Mouse (Mus musculus) CH12.LX (cell line): ENCODE results near the gene Lyl1. TPM values are rescaled to one million over a fixed set of nuclear protein-coding genes. Genes with fewer than 3 reads are reported as not detected.

Source experiments
- DNase-seq: peaks from one replicate; pipeline ENCODE4 v3.0.0-alpha.2; 2013; ENCODE audit errors: extremely low read depth
- H3K27ac ChIP-seq: 2 replicates; pipeline ENCODE4 v1.5.1; 2012; ENCODE audit warnings: low read depth, mild to moderate bottlenecking, control low read depth, moderate library complexity; ENCODE audit not compliant: insufficient read depth
- H3K27me3 ChIP-seq: replicated peaks from 2 replicates; pipeline ENCODE3; 2012; ENCODE audit warnings: inconsistent platforms
- H3K36me3 ChIP-seq, 2 experiments: replicated peaks in 1 of 2; 2 replicates each; pipeline versions ENCODE3 to v1.6.1; 2012; ENCODE audit warnings: inconsistent platforms in 1 of 2, low read length in 1 of 2, mild to moderate bottlenecking in 1 of 2, mixed read lengths in 1 of 2, moderate library complexity in 1 of 2; ENCODE audit not compliant: control insufficient read depth in 1 of 2, insufficient read depth in 1 of 2
- H3K4me1 ChIP-seq, 2 experiments: 2 replicates each; pipeline ENCODE4 v1.6.1; 2012; ENCODE audit warnings: inconsistent platforms in 1 of 2, moderate library complexity in 1 of 2; ENCODE audit not compliant: insufficient read depth in 2 of 2, control insufficient read depth in 1 of 2
- H3K4me2 ChIP-seq: 2 replicates; pipeline ENCODE4 v1.6.1; 2012; ENCODE audit warnings: low read depth, mild to moderate bottlenecking, control low read depth; ENCODE audit not compliant: poor library complexity, insufficient read depth, severe bottlenecking
- H3K4me3 ChIP-seq, 3 experiments: fragments of 150-350 bp in 1 of 3; sonication (generic) in 1 of 3; replicated peaks in 1 of 3; 2 replicates each; pipeline versions ENCODE3 to v1.5.1; 2011 to 2012; ENCODE audit warnings: low read depth in 2 of 3, low read length in 2 of 3, mild to moderate bottlenecking in 2 of 3, moderate library complexity in 2 of 3, control low read depth in 1 of 3, improper control_type of control experiment in 1 of 3, inconsistent platforms in 1 of 3, mixed read lengths in 1 of 3; ENCODE audit not compliant: poor library complexity in 1 of 3
- H3K79me2 ChIP-seq: replicated peaks from 2 replicates; pipeline ENCODE4 v1.6.1; 2012; ENCODE audit warnings: mild to moderate bottlenecking, moderate library complexity; ENCODE audit not compliant: control insufficient read depth, poor library complexity, insufficient read depth, severe bottlenecking; ENCODE audit errors: extremely low read depth
- H3K9ac ChIP-seq: 2 replicates; pipeline ENCODE4 v1.6.1; 2012; ENCODE audit warnings: low read depth, mild to moderate bottlenecking, control low read depth, moderate library complexity; ENCODE audit not compliant: insufficient read depth
- H3K9me3 ChIP-seq: replicated peaks from 2 replicates; pipeline ENCODE3; 2012; ENCODE audit warnings: low read length, inconsistent platforms, mixed read lengths
- BHLHE40 ChIP-seq: IDR thresholded peaks from 2 replicates; pipeline ENCODE4 v1.6.1; 2011; ENCODE audit warnings: mild to moderate bottlenecking, low read depth, low read length, improper control_type of control experiment
- CHD1 ChIP-seq: IDR thresholded peaks from 2 replicates; pipeline ENCODE4 v1.6.1; 2012; ENCODE audit warnings: low read depth, low read length, improper control_type of control experiment, inconsistent platforms
- CHD2 ChIP-seq: IDR thresholded peaks from 2 replicates; pipeline ENCODE4 v1.6.1; 2011; ENCODE audit warnings: low read length, improper control_type of control experiment
- CTCF ChIP-seq, 2 experiments: IDR thresholded peaks in 1 of 2; conservative IDR thresholded peaks in 1 of 2; 2 replicates each; pipeline ENCODE4 v1.5.1; 2011 to 2012; ENCODE audit warnings: low read depth in 2 of 2, low read length in 2 of 2, improper control_type of control experiment in 1 of 2, inconsistent platforms in 1 of 2, mild to moderate bottlenecking in 1 of 2, moderate library complexity in 1 of 2
- E2F4 ChIP-seq: IDR thresholded peaks from 2 replicates; pipeline ENCODE4 v1.6.1; 2011; ENCODE audit warnings: low read depth, low read length, improper control_type of control experiment; ENCODE audit not compliant: insufficient replicate concordance
- ELF1 ChIP-seq: IDR thresholded peaks from 2 replicates; pipeline ENCODE4 v1.6.1; 2014; ENCODE audit warnings: low read depth, mild to moderate bottlenecking, inconsistent platforms, low read length, improper control_type of control experiment
- EP300 ChIP-seq: IDR thresholded peaks from 2 replicates; pipeline ENCODE4 v1.6.1; 2011; ENCODE audit warnings: low read length, improper control_type of control experiment
- ETS1 ChIP-seq: conservative IDR thresholded peaks from 2 replicates; pipeline ENCODE4 v1.6.1; 2012; ENCODE audit warnings: low read depth, mild to moderate bottlenecking, inconsistent platforms, low read length, improper control_type of control experiment, moderate library complexity
- HCFC1 ChIP-seq: IDR thresholded peaks from 2 replicates; pipeline ENCODE4 v1.6.1; 2012; ENCODE audit warnings: low read depth, mild to moderate bottlenecking, inconsistent platforms, low read length, improper control_type of control experiment
- IRF4 ChIP-seq: IDR thresholded peaks from 2 replicates; pipeline ENCODE4 v1.6.1; 2014; ENCODE audit warnings: low read depth, mild to moderate bottlenecking, inconsistent platforms, low read length, improper control_type of control experiment
- JUND ChIP-seq: conservative IDR thresholded peaks from 2 replicates; pipeline ENCODE4 v1.6.1; 2011; ENCODE audit warnings: low read depth, low read length, improper control_type of control experiment
- KAT2A ChIP-seq: IDR thresholded peaks from 2 replicates; pipeline ENCODE4 v1.6.1; 2012; ENCODE audit warnings: low read length, improper control_type of control experiment, inconsistent platforms; ENCODE audit not compliant: insufficient replicate concordance
- MAFK ChIP-seq: IDR thresholded peaks from 2 replicates; pipeline ENCODE4 v1.6.1; 2011; ENCODE audit warnings: low read length, improper control_type of control experiment; ENCODE audit not compliant: insufficient replicate concordance
- MAX ChIP-seq: IDR thresholded peaks from 2 replicates; pipeline ENCODE4 v1.6.1; 2011; ENCODE audit warnings: low read length, improper control_type of control experiment
- MAZ ChIP-seq: IDR thresholded peaks from 2 replicates; pipeline ENCODE4 v1.6.1; 2012; ENCODE audit warnings: low read depth, mild to moderate bottlenecking, inconsistent platforms, low read length, improper control_type of control experiment, moderate library complexity
- MXI1 ChIP-seq: IDR thresholded peaks from 2 replicates; pipeline ENCODE4 v1.6.1; 2011; ENCODE audit warnings: mild to moderate bottlenecking, low read depth, low read length, improper control_type of control experiment
- MYC ChIP-seq: IDR thresholded peaks from 2 replicates; pipeline ENCODE4 v1.6.1; 2011; ENCODE audit warnings: low read depth, mild to moderate bottlenecking, improper control_type of control experiment, low read length
- POLR2A ChIP-seq: IDR thresholded peaks from 2 replicates; pipeline ENCODE4 v1.6.1; 2011; ENCODE audit warnings: low read depth, mild to moderate bottlenecking, improper control_type of control experiment, low read length
- POLR2AphosphoS2 ChIP-seq: IDR thresholded peaks from 2 replicates; pipeline ENCODE4 v1.6.1; 2011; ENCODE audit warnings: low read depth, low read length, improper control_type of control experiment
- RAD21 ChIP-seq: IDR thresholded peaks from 2 replicates; pipeline ENCODE4 v1.6.1; 2011; ENCODE audit warnings: low read depth, mild to moderate bottlenecking, low read length, improper control_type of control experiment, moderate library complexity
- SIN3A ChIP-seq: IDR thresholded peaks from 2 replicates; pipeline ENCODE4 v1.6.1; 2012; ENCODE audit warnings: low read length, improper control_type of control experiment, inconsistent platforms
- TBP ChIP-seq: conservative IDR thresholded peaks from 2 replicates; pipeline ENCODE4 v1.6.1; 2011; ENCODE audit warnings: low read depth, low read length, improper control_type of control experiment
- TCF12 ChIP-seq: IDR thresholded peaks from 2 replicates; pipeline ENCODE4 v1.6.1; 2014; ENCODE audit warnings: low read depth, mild to moderate bottlenecking, inconsistent platforms, low read length, improper control_type of control experiment
- UBTF ChIP-seq: IDR thresholded peaks from 2 replicates; pipeline ENCODE4 v1.6.1; 2012; ENCODE audit warnings: low read depth, mild to moderate bottlenecking, inconsistent platforms, low read length, improper control_type of control experiment, moderate library complexity
- USF1 ChIP-seq: IDR thresholded peaks from 2 replicates; pipeline ENCODE4 v1.6.1; 2014; ENCODE audit warnings: low read depth, mild to moderate bottlenecking, inconsistent platforms, low read length, improper control_type of control experiment
- USF2 ChIP-seq: conservative IDR thresholded peaks from 2 replicates; pipeline ENCODE4 v1.6.1; 2011; ENCODE audit warnings: low read depth, low read length, improper control_type of control experiment
- ZC3H11A ChIP-seq: IDR thresholded peaks from 2 replicates; pipeline ENCODE4 v1.6.1; 2012; ENCODE audit warnings: low read depth, mild to moderate bottlenecking, inconsistent platforms, low read length, improper control_type of control experiment
- ZKSCAN1 ChIP-seq: IDR thresholded peaks from 2 replicates; pipeline ENCODE4 v1.6.1; 2012; ENCODE audit warnings: low read depth, inconsistent platforms, low read length, improper control_type of control experiment, borderline replicate concordance
- ZMIZ1 ChIP-seq: IDR thresholded peaks from 2 replicates; pipeline ENCODE4 v1.6.1; 2012; ENCODE audit warnings: low read depth, mild to moderate bottlenecking, inconsistent platforms, low read length, improper control_type of control experiment
- ZNF384 ChIP-seq: IDR thresholded peaks from 2 replicates; pipeline ENCODE4 v1.6.1; 2012; ENCODE audit warnings: low read depth, low read length, improper control_type of control experiment, inconsistent platforms
- dilution Hi-C: fragments of 300-500 bp; cut with MboI; formaldehyde crosslinking; loops from 2 replicates; pipeline ENCODE4 v1.14.3; 2020; ENCODE audit warnings: low sequenced_read_pairs; ENCODE audit not compliant: extremely low pct_unique_long_range_greater_than_20kb, extremely low pct_ligation_motif_present
- in situ Hi-C: fragments of 300-500 bp; cut with MboI; formaldehyde crosslinking; loops from 3 replicates; pipeline ENCODE4 v1.14.3; 2019; ENCODE audit warnings: low sequenced_read_pairs, low pct_ligation_motif_present, low pct_unique_long_range_greater_than_20kb, mixed read lengths
- polyA plus RNA-seq: library from polyadenylated mRNA; unstranded; fragments of >175 nt; gene quantifications from 2 replicates; pipeline ENCODE4 v1.2.1, GENCODE M21; 2012; ENCODE audit warnings: low read depth; ENCODE audit not compliant: insufficient read length
- total RNA-seq, 2 experiments: library from RNA; depleted of rRNA; stranded (reverse); fragments of 300-350 nt in 1 of 2; fragments of >200 nt in 1 of 2; gene quantifications; 2 replicates each; pipeline ENCODE4 v1.2.3; 2012 to 2014

The Lyl1 gene
- total and polyA plus RNA-seq, 3 experiments: 20.6 to 53.2 (median 38.5) TPM

DNA sequence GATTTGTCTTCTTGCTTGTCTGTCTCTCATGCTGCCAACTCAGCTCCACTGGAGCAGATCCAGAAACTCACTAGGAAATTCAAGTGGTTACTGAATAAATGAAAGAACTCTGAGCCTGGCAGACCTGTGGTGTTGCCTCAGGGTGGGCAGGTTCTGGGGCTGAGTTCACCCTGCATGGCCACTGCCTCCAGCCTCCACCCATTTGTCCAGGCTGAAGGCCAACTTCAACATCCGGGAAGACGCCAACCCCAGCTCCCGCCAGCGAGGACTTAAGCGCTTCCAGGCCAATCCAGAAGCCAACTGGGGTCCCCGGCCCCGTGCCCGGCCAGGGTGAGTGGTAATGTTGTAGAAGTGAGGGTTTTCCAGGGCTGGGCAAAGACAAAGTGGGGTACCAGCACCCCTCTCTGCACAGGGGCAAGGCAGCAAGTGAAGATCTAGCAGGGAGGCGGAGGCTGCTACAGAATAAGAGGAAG lies 2.3 kb upstream of the Lyl1 start:
- no peaks in the 10 kb centered on the region for H3K27me3 ChIP-seq
- peaks cover 14 to 46% of the 10 kb centered on the region in 2 experiments for H3K4me1 ChIP-seq
- H3K27ac ChIP-seq: peak overlapping the region; percentile 90
- TF ChIP-seq MAZ (no peak), CHD1 (no peak), MAFK (no peak), POLR2AphosphoS2 (no peak), POLR2A (no peak), JUND (no peak), E2F4 (no peak), USF1 (no peak), TBP (no peak), ELF1 (no peak), ETS1 (no peak), IRF4 (no peak), TCF12 (no peak), USF2 (no peak), ZC3H11A (no peak), KAT2A (no peak)
- no peaks in the 10 kb centered on the region for H3K9me3 ChIP-seq
- no peak for DNase-seq
- dilution Hi-C loops (no loop called here), in situ Hi-C loops (no loop called here)
- no peak overlapping the region for H3K4me2 ChIP-seq
- H3K9ac ChIP-seq: no peak overlapping the region
- H3K4me3 ChIP-seq: no peak overlapping the region
- peaks cover 18% of the 10 kb centered on the region for H3K79me2 ChIP-seq
- peaks cover 54 to 73% of the 10 kb centered on the region in 2 experiments for H3K36me3 ChIP-seq

DNA sequence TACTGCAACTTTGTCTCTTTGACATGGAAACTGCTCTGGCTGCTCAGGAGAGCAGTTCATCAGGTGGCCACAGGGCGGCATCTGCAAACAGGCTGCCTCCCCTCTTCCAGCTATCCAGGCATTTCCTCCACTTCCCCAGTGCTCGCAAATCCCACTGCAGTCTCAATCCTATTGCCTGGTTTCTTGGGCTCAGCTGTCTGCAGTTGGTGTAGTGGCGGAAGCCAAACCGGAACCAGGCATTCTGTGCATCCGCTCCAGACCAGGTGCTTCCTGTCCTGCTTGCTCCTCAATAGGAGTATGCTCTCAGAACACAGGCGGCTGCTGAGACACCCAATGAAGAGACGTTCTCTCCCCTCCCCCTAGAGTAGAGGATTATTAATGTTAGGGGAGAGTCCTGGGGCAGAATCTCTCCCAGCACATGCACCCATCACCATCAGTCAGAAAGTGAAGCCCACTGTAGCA lies 1.4 kb upstream of the Lyl1 start:
- H3K4me3 ChIP-seq: no peak overlapping the region
- H3K27me3 ChIP-seq: no peaks in the 10 kb centered on the region
- in situ Hi-C loops (no loop called here), dilution Hi-C loops (no loop called here)
- H3K9ac ChIP-seq: no peak overlapping the region
- H3K9me3 ChIP-seq: no peaks in the 10 kb centered on the region
- TF ChIP-seq CTCF (conservative IDR thresholded peaks at IDR 0.05 in 1 of 2, IDR thresholded peaks at IDR 0.05 in 1 of 2; ENCODE audit: low read depth in 2 of 2, low read length in 2 of 2): peak; percentile 39 to 55; a peak in 3 of 4 replicates
- TF ChIP-seq CHD2: peak; percentile 85
- TF ChIP-seq MAX: peak; percentile 69
- peak; percentile 56; the same call in 1 of the 2 replicates for TF ChIP-seq HCFC1
- peak; percentile 55 for TF ChIP-seq BHLHE40
- no peak for TF ChIP-seq TBP
- 0 out of 2 replicates have a peak, but pooled peaks have one; percentile 17 for TF ChIP-seq KAT2A
- no peak for TF ChIP-seq UBTF
- TF ChIP-seq ZNF384: 0 out of 2 replicates have a peak, but pooled peaks have one; percentile 16
- TF ChIP-seq ZKSCAN1: no peak
- peak; percentile 9; the same call in 1 of the 2 replicates for TF ChIP-seq RAD21
- no peak; the same call in 1 of the 2 replicates for TF ChIP-seq ZMIZ1
- 0 out of 2 replicates have a peak, but pooled peaks have one; percentile 73 for TF ChIP-seq MYC
- peak; percentile 41; the same call in 1 of the 2 replicates for TF ChIP-seq POLR2A
- TF ChIP-seq MXI1: no peak
- peak; percentile 27; the same call in 1 of the 2 replicates for TF ChIP-seq MAZ
- TF ChIP-seq IRF4: peak; percentile 58
- peak; percentile 93 for TF ChIP-seq TCF12
- TF ChIP-seq SIN3A: peak; percentile 72
- TF ChIP-seq ELF1: peak; percentile 76
- peak; percentile 71 for TF ChIP-seq EP300
- DNase-seq: peak; percentile 90
- H3K36me3 ChIP-seq: peaks cover 49 to 72% of the 10 kb centered on the region in 2 experiments
- H3K4me1 ChIP-seq: peaks cover 14 to 55% of the 10 kb centered on the region in 2 experiments
- peaks cover 18% of the 10 kb centered on the region for H3K79me2 ChIP-seq
- H3K27ac ChIP-seq: peak overlapping the region; percentile 90
- H3K4me2 ChIP-seq: 0 out of 2 replicates have a peak overlapping the region, but pooled peaks have one; percentile 13
